Mouse (Mus musculus): Measurements from ENCODE around the gene Tlk1.

The Tlk1 gene

GRCm38 (mm10) chr2:70825371-70826051, at the start of gene Tlk1:
Gene Tlk1 (minus strand): TSS chr2:70825728.
- in situ Hi-C loops (cut with MboI; ENCODE audit: unreplicated experiment in 2 of 2) = loop anchor here (10.0 kb wide), 2 partner anchors 121 to 161 kb away; partner anchors contain the start of genes Gm26558 (in 1 of the 2) and Gorasp2 (in 1 of the 2)

- in situ Hi-C loops (cut with MboI; ENCODE audit: unreplicated experiment in 2 of 2) = no loop called here
Observed at GRCm38 (mm10) chr2:70875129-70875528, 49.6 kb upstream of the Tlk1 start.

- in situ Hi-C loops (cut with MboI; ENCODE audit: unreplicated experiment in 2 of 2) = no loop called here
Observed at GRCm38 (mm10) chr2:70873168-70873567, 47.6 kb upstream of the Tlk1 start.

GRCm38 (mm10) chr2:70871466-70872022, 46.0 kb upstream of the Tlk1 start:
- in situ Hi-C loops (cut with MboI; ENCODE audit: unreplicated experiment in 2 of 2) = no loop called here

GRCm38 (mm10) chr2:70870819-70871218, 45.3 kb upstream of the Tlk1 start:
- in situ Hi-C loops (cut with MboI; ENCODE audit: unreplicated experiment in 2 of 2) = no loop called here

- in situ Hi-C loops (cut with MboI; ENCODE audit: unreplicated experiment in 2 of 2) = no loop called here
Observed at GRCm38 (mm10) chr2:70869116-70869515, 43.6 kb upstream of the Tlk1 start.

GRCm38 (mm10) chr2:70867231-70867630, 41.7 kb upstream of the Tlk1 start:
- in situ Hi-C loops (cut with MboI; ENCODE audit: unreplicated experiment in 2 of 2) = no loop called here

GRCm38 (mm10) chr2:70862881-70863280, 37.4 kb upstream of the Tlk1 start:
- in situ Hi-C loops (cut with MboI; ENCODE audit: unreplicated experiment in 2 of 2) = no loop called here

GRCm38 (mm10) chr2:70859740-70860139, 34.2 kb upstream of the Tlk1 start:
- in situ Hi-C loops (cut with MboI; ENCODE audit: unreplicated experiment in 2 of 2) = no loop called here

GRCm38 (mm10) chr2:70856971-70857370, 31.4 kb upstream of the Tlk1 start:
- in situ Hi-C loops (cut with MboI; ENCODE audit: unreplicated experiment in 2 of 2) = no loop called here

GRCm38 (mm10) chr2:70854231-70854888, 28.8 kb upstream of the Tlk1 start:
- in situ Hi-C loops (cut with MboI; ENCODE audit: unreplicated experiment in 2 of 2) = no loop called here

GRCm38 (mm10) chr2:70853329-70853728, 27.8 kb upstream of the Tlk1 start:
- in situ Hi-C loops (cut with MboI; ENCODE audit: unreplicated experiment in 2 of 2) = no loop called here

- in situ Hi-C loops (cut with MboI; ENCODE audit: unreplicated experiment in 2 of 2) = no loop called here
Observed at GRCm38 (mm10) chr2:70852796-70853221, 27.3 kb upstream of the Tlk1 start.

- in situ Hi-C loops (cut with MboI; ENCODE audit: unreplicated experiment in 2 of 2) = no loop called here
Observed at GRCm38 (mm10) chr2:70852186-70852795, 26.8 kb upstream of the Tlk1 start.

GRCm38 (mm10) chr2:70845871-70846270, 20.3 kb upstream of the Tlk1 start:
- in situ Hi-C loops (cut with MboI; ENCODE audit: unreplicated experiment in 2 of 2) = loop anchor here (10.0 kb wide), 1 partner anchor 49 kb away; no protein-coding TSS in a partner anchor

GRCm38 (mm10) chr2:70844694-70845395, 19.3 kb upstream of the Tlk1 start:
- in situ Hi-C loops (cut with MboI; ENCODE audit: unreplicated experiment in 2 of 2) = loop anchor here (10.0 kb wide), 1 partner anchor 50 kb away; no protein-coding TSS in a partner anchor

GRCm38 (mm10) chr2:70842049-70842618, 16.6 kb upstream of the Tlk1 start:
- in situ Hi-C loops (cut with MboI; ENCODE audit: unreplicated experiment in 2 of 2) = loop anchor here (10.0 kb wide), 1 partner anchor 53 kb away; no protein-coding TSS in a partner anchor

GRCm38 (mm10) chr2:70838536-70839216, 13.1 kb upstream of the Tlk1 start:
- in situ Hi-C loops (cut with MboI; ENCODE audit: unreplicated experiment in 2 of 2) = loop anchor here (5.0 to 10.0 kb wide), 3 partner anchors 126 to 196 kb away; no protein-coding TSS in a partner anchor

GRCm38 (mm10) chr2:70836306-70836651, 10.8 kb upstream of the Tlk1 start:
- in situ Hi-C loops (cut with MboI; ENCODE audit: unreplicated experiment in 2 of 2) = loop anchor here (5.0 to 10.0 kb wide), 3 partner anchors 129 to 199 kb away; no protein-coding TSS in a partner anchor

Data from v-Abl transformed pro-B cells (cell line).